Mouse (Mus musculus) E14TG2a.4 (cell line): Measurements from ENCODE around the gene Tnfrsf17.

ENCODE experiments used
- CTCF ChIP-seq: conservative IDR thresholded peaks from 2 replicates; pipeline ENCODE4 v1.5.1; 2014; ENCODE audit warnings: low read length
- NANOG ChIP-seq: IDR thresholded peaks from 2 replicates; pipeline ENCODE4 v1.6.1; 2014; ENCODE audit warnings: borderline replicate concordance, low read length, mixed read lengths

DNA sequence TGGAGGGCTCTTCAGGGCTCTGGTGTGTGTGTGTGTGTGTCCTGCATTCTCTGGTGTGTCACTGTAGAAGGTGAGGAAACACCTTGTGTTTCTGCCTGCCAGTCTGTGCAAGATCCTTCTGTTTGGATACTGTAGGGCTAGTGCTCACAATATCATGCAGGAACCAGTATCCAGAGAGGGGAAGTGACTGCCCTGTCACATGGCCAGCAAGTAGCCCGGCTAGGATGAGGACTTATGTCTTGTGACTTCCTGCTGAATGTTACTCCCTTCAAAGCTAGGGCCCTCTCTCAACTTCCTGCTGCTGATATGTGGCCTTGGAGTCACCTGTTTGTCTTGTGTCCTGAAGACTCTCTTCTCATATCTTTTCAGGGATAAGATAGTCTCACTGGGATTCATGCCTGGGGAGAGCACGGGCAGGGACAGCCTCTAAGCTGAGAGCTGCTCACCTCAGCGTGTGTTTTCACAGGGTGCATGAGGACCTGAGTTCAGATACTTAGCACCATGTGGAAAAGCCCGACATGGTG, 29.7 kb downstream of the Tnfrsf17 start:
- no peak for TF ChIP-seq CTCF
- no peak for TF ChIP-seq NANOG
